Mouse (Mus musculus): Measurements from ENCODE around the gene Serpinb2. TPM values are rescaled to one million over a fixed set of nuclear protein-coding genes. Genes with fewer than 3 reads are reported as not detected.

The Serpinb2 gene
- polyA plus RNA-seq, 1 experiment from 2014 or later = not detected

DNA sequence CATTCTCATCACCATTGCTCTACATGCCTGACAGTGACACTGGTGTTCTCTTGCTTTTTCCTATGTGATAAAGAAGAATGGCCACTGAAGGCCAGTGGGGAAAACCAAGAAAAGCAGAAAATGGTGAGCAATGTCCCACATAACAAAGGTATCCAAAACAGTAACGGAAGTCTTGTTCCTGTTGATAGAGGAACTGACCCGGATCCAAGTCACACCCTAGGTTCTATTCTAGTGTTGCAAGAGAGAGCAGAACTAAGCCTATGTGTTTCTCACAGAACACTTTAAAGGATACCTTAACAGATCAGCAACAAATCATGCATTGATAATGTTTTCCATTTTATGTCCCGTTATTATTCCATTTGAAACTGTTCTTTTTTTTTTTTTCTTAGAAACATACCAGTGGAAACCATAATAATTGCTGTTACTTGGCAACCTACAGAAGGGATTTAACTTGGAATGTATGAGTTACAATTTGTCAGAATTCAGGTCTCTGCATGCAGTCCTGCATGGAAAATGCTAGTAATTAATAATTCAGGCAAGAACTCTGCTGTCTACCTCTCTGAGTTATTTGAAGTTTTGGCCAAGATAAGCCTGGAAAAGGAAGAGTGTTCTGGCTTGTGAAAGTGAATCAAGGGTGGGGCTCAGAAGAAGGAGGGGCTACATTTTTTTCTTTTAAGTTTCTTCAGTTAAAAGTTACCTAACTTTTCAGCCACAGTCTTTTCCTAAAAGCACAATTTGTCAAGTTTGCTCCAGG, 17.3 kb downstream of the Serpinb2 start:
- 68% methylated on average over 3 of the region's 3 CpGs for WGBS
- no peak overlapping the region for H3K9ac ChIP-seq

DNA sequence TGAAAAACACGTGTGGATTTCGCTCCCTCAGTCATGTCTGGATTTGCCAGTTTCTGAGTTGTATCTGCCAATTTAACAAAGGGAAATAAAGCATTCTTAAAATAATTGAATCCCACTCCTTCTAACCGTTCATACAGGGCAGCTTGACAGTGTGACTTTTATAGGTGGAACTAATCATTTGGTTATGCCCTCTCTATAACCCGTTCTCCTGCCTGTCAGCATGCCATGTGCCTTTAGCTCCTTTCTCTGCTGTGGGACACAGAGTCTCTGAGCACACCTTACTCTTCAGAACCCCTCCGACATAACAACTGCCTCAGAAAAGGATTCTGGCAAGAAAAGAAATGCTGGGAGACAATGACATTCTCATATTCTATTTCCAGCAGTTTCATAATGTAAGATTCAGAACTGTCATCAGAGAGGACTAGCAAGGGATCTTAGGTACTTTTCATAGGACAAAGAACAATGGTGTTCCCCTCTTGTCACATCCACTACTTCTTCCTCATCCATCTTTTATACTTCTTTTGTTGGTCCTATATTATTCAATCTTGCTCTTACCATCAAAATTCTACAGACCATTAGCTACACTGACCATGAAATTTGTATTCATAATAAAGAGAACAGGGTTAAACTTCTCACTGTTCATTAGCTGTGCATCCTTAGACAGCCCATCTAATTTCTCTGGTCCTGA, 18.3 kb downstream of the Serpinb2 start:
- Histone ChIP-seq H3K9me3 (no peaks in the 10 kb centered on the region), H3K4me1 (no peaks in the 10 kb centered on the region), H3K27me3 (replicated peaks) (no peaks in the 10 kb centered on the region), H3K9ac (no peak overlapping the region), H3K4me3 (no peak overlapping the region), H3K4me2 (no peak overlapping the region), H3K36me3 (replicated peaks) (no peaks in the 10 kb centered on the region), H3K27ac (no peak overlapping the region)
- 0 out of 2 replicates have a peak, but pooled peaks have one; percentile 39 for ATAC-seq (replicated peaks)
- WGBS = 34% methylated on average over 5 of the region's 5 CpGs

More for the DNA sequence above, 17.3 kb downstream of the Serpinb2 start:
- ATAC-seq (replicated peaks) = no peak
- Histone ChIP-seq H3K9me3 (no peaks in the 10 kb centered on the region), H3K27me3 (replicated peaks) (no peaks in the 10 kb centered on the region), H3K4me2 (no peak overlapping the region), H3K4me1 (no peaks in the 10 kb centered on the region), H3K36me3 (replicated peaks) (no peaks in the 10 kb centered on the region), H3K4me3 (no peak overlapping the region), H3K27ac (no peak overlapping the region)

GRCm38 (mm10) chr1:107533736-107534135, 22.5 kb downstream of the Serpinb2 start:
- H3K4me2 ChIP-seq = no peak overlapping the region
- no peak overlapping the region for H3K27ac ChIP-seq
- H3K9ac ChIP-seq = no peak overlapping the region
- no peaks in the 10 kb centered on the region for H3K4me1 ChIP-seq
- 81% methylated on average over 3 of the region's 3 CpGs for WGBS
- H3K4me3 ChIP-seq = no peak overlapping the region
- no peaks in the 10 kb centered on the region for H3K9me3 ChIP-seq
- no peaks in the 10 kb centered on the region for H3K27me3 ChIP-seq (replicated peaks)
- H3K36me3 ChIP-seq (replicated peaks) = no peaks in the 10 kb centered on the region
- ATAC-seq (replicated peaks) = no peak

DNA sequence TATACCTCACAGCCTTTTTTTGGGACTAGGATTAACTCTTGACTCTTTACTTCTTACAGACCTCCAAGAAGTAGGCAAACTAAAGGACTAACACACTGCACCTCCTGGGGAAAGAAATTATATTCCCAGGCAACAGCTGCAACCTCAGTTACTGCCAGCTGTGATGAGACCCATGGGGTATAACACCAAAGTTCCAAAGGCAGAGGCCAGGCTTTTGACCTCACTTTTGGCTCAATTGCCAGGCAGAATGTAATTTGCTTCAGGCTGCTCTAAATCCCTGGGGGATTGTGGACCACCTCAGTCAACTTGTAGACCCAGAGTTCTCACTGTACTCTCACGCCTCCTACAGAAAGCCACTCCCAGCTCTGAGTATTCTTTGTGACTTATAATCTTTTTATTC, 26.2 kb downstream of the Serpinb2 start:
- no peak for ATAC-seq (replicated peaks)
- WGBS = 83% methylated on average over 1 of the region's 1 CpGs
- no peaks in the 10 kb centered on the region for H3K36me3 ChIP-seq (replicated peaks)
- no peak overlapping the region for H3K9ac ChIP-seq
- no peaks in the 10 kb centered on the region for H3K9me3 ChIP-seq
- no peak overlapping the region for H3K27ac ChIP-seq
- no peaks in the 10 kb centered on the region for H3K27me3 ChIP-seq (replicated peaks)
- no peak overlapping the region for H3K4me3 ChIP-seq
- no peak overlapping the region for H3K4me2 ChIP-seq
- H3K4me1 ChIP-seq = no peaks in the 10 kb centered on the region

DNA sequence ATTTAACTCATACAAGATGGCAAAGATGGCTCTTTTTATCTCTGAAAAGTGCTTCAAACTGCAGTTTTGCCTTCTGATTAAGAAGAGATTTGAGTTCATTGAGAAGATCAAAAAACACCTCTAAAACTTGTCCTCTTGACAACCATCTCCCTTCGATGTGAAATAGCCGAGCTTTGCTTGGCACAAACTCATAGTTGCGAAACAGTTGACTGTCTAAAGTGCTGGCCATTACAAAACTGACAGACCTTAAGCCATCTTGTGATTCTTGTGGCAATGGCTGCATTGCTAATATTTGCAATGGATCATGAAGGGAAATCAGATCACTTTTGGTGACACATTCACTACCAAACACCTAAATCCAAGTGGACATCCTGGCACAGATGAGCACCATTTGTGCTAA, 48.3 kb downstream of the Serpinb2 start:
- H3K9me3 ChIP-seq = no peaks in the 10 kb centered on the region
- no peak for ATAC-seq (replicated peaks)
- no peak overlapping the region for H3K9ac ChIP-seq
- H3K4me1 ChIP-seq = no peaks in the 10 kb centered on the region
- WGBS = 84% methylated on average over 3 of the region's 3 CpGs
- no peaks in the 10 kb centered on the region for H3K27me3 ChIP-seq (replicated peaks)
- no peak overlapping the region for H3K27ac ChIP-seq
- no peak overlapping the region for H3K4me3 ChIP-seq
- H3K36me3 ChIP-seq (replicated peaks) = no peaks in the 10 kb centered on the region
- no peak overlapping the region for H3K4me2 ChIP-seq

GRCm38 (mm10) chr1:107562110-107562509, 50.9 kb downstream of the Serpinb2 start:
- Histone ChIP-seq H3K4me3 (no peak overlapping the region), H3K27me3 (replicated peaks) (no peaks in the 10 kb centered on the region), H3K27ac (no peak overlapping the region), H3K36me3 (replicated peaks) (no peaks in the 10 kb centered on the region), H3K4me2 (no peak overlapping the region), H3K9ac (no peak overlapping the region), H3K9me3 (no peaks in the 10 kb centered on the region), H3K4me1 (no peaks in the 10 kb centered on the region)
- no peak for ATAC-seq (replicated peaks)
- 73% methylated on average over 1 of the region's 1 CpGs for WGBS

- Histone ChIP-seq H3K9me3 (no peaks in the 10 kb centered on the region), H3K9ac (no peak overlapping the region), H3K36me3 (replicated peaks) (no peaks in the 10 kb centered on the region), H3K4me1 (no peaks in the 10 kb centered on the region), H3K27ac (no peak overlapping the region), H3K4me3 (no peak overlapping the region), H3K27me3 (replicated peaks) (no peaks in the 10 kb centered on the region), H3K4me2 (no peak overlapping the region)
- no peak for ATAC-seq (replicated peaks)
Measured at GRCm38 (mm10) chr1:107565644-107566043, 54.4 kb downstream of the Serpinb2 start.

DNA sequence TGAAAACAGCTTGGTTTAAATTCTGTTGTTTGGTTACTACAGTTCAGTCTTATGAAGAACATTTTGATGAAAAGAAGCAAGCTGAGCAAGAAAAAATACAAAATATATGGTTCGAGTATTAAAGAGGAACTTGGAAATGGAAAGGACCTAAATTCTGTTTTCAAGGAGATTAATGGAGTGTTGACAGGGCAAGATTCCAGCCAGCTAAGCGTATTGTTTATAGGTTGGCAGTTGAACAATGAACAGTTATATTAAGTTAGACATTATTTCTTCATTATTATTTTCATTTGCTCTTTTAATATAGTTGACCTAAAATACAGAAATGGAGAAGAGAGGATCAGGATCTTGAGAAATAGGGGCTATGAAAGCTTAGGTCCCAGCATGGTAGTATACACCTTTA, 64.9 kb downstream of the Serpinb2 start:
- no peak overlapping the region for H3K4me2 ChIP-seq
- WGBS = 91% methylated on average over 2 of the region's 2 CpGs
- H3K4me1 ChIP-seq = no peaks in the 10 kb centered on the region
- H3K9ac ChIP-seq = no peak overlapping the region
- H3K27me3 ChIP-seq (replicated peaks) = no peaks in the 10 kb centered on the region
- no peak overlapping the region for H3K27ac ChIP-seq
- no peak for ATAC-seq (replicated peaks)
- no peak overlapping the region for H3K4me3 ChIP-seq
- H3K36me3 ChIP-seq (replicated peaks) = no peaks in the 10 kb centered on the region
- no peaks in the 10 kb centered on the region for H3K9me3 ChIP-seq

DNA sequence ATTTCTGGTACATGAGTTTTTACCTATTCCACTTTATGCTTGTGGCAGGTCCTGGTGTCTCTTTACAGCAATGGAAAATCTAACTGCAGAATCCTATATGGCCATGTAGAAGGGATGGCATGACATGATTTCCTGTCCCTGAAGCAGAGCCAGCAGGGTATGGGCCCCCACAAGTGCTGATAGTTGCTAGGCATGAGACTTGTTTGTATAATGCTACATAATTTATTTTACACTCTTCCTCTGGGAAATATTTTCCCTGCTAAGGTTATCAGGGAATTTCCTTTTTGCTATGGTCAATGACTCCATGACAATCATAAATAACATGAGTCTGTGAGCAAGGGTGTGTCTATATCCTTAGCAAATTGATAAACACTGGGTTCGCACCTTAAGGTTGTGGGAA, 66.3 kb downstream of the Serpinb2 start:
- Histone ChIP-seq H3K36me3 (replicated peaks) (no peaks in the 10 kb centered on the region), H3K4me2 (no peak overlapping the region), H3K9me3 (no peaks in the 10 kb centered on the region), H3K4me3 (no peak overlapping the region), H3K27ac (no peak overlapping the region), H3K27me3 (replicated peaks) (no peaks in the 10 kb centered on the region), H3K4me1 (no peaks in the 10 kb centered on the region), H3K9ac (no peak overlapping the region)
- ATAC-seq (replicated peaks) = no peak
- 94% methylated on average over 1 of the region's 1 CpGs for WGBS

- Histone ChIP-seq H3K9ac (no peak overlapping the region), H3K27me3 (replicated peaks) (no peaks in the 10 kb centered on the region), H3K4me3 (no peak overlapping the region), H3K4me1 (no peaks in the 10 kb centered on the region), H3K9me3 (no peaks in the 10 kb centered on the region), H3K27ac (no peak overlapping the region), H3K36me3 (replicated peaks) (no peaks in the 10 kb centered on the region), H3K4me2 (no peak overlapping the region)
- WGBS = 89% methylated on average over 1 of the region's 1 CpGs
- ATAC-seq (replicated peaks) = no peak
Measured at GRCm38 (mm10) chr1:107581220-107581619, 70.0 kb downstream of the Serpinb2 start.

- no peak for ATAC-seq (replicated peaks)
- no peak overlapping the region for H3K4me3 ChIP-seq
- no peaks in the 10 kb centered on the region for H3K36me3 ChIP-seq (replicated peaks)
- H3K9me3 ChIP-seq = no peaks in the 10 kb centered on the region
- H3K9ac ChIP-seq = no peak overlapping the region
- H3K27ac ChIP-seq = no peak overlapping the region
- H3K4me1 ChIP-seq = no peaks in the 10 kb centered on the region
- H3K27me3 ChIP-seq (replicated peaks) = no peaks in the 10 kb centered on the region
- no peak overlapping the region for H3K4me2 ChIP-seq
Measured at GRCm38 (mm10) chr1:107582900-107583299, 71.7 kb downstream of the Serpinb2 start.

DNA sequence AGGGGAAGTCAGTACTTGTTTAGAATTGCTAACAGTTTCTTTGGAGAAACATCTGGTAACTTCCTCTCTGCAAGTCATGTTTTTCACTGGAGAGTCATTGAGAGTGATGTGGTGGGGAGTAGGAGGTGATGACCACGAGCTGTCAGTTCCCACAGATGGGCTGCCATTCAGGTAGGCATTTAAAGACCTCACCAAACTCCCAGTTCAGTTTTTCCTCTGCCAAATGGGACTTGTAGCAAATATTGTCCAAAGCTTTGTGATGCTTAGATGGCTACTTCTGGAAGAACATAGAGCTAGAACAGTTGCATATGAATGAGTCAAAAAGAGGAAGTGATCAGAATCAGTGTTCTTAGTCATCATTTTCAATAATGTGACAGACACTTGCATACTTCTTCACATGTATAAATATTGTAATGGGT, 72.7 kb downstream of the Serpinb2 start:
- H3K4me1 ChIP-seq = no peaks in the 10 kb centered on the region
- H3K4me2 ChIP-seq = no peak overlapping the region
- H3K4me3 ChIP-seq = no peak overlapping the region
- H3K27ac ChIP-seq = no peak overlapping the region
- no peak overlapping the region for H3K9ac ChIP-seq
- H3K9me3 ChIP-seq = no peaks in the 10 kb centered on the region
- no peaks in the 10 kb centered on the region for H3K27me3 ChIP-seq (replicated peaks)
- 24% methylated on average over 1 of the region's 1 CpGs for WGBS
- no peak for ATAC-seq (replicated peaks)
- H3K36me3 ChIP-seq (replicated peaks) = no peaks in the 10 kb centered on the region

DNA sequence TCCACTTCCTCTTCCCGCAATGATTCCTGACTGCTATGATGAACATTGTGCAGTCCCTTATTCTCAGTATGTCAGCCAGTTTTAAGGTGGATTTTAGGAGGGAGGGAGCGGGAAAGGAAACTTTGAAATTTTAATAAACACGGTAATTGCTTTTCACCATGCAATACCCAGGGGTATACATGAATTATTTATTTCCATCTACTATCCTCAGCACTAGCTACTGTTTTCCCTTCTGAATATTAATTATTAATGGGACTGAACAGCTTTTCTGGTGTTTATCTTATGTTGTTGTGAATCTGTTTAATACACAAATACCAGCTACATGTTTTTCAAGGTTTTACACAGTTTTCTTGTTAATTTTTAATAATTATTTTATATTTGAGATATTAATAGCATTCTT, 73.7 kb downstream of the Serpinb2 start:
- H3K4me3 ChIP-seq = no peak overlapping the region
- no peak overlapping the region for H3K4me2 ChIP-seq
- no peaks in the 10 kb centered on the region for H3K4me1 ChIP-seq
- H3K27me3 ChIP-seq (replicated peaks) = no peaks in the 10 kb centered on the region
- H3K27ac ChIP-seq = 0 out of 2 replicates have a peak overlapping the region, but pooled peaks have one; percentile 0
- H3K9me3 ChIP-seq = no peaks in the 10 kb centered on the region
- peak; percentile 88 for ATAC-seq (replicated peaks)
- WGBS = 46% methylated on average over 3 of the region's 3 CpGs
- H3K9ac ChIP-seq = no peak overlapping the region
- no peaks in the 10 kb centered on the region for H3K36me3 ChIP-seq (replicated peaks)

Data from midbrain, embryonic 15.5 days (tissue).